Mouse (Mus musculus) megakaryocyte, embryonic 14.5 days (primary cell): Measurements from ENCODE around the gene A930009A15Rik. TPM values are rescaled to one million over a fixed set of nuclear protein-coding genes. Genes with fewer than 3 reads are reported as not detected.

ENCODE experiments used
- H3K27me3 ChIP-seq: replicated peaks from 2 replicates; pipeline ENCODE3; 2012; ENCODE audit warnings: inconsistent platforms
- H3K36me3 ChIP-seq: replicated peaks from 2 replicates; pipeline ENCODE3; 2012; ENCODE audit warnings: low read length, inconsistent platforms, mixed read lengths
- H3K4me1 ChIP-seq: 2 replicates; pipeline ENCODE4 v1.6.1; 2012; ENCODE audit warnings: inconsistent platforms
- H3K4me3 ChIP-seq: replicated peaks from 2 replicates; pipeline ENCODE3; 2012; ENCODE audit warnings: moderate library complexity, mild to moderate bottlenecking, inconsistent platforms
- H3K9me3 ChIP-seq: 2 replicates; pipeline ENCODE4 v1.6.1; 2012; ENCODE audit warnings: inconsistent platforms
- FLI1 ChIP-seq: IDR thresholded peaks from 2 replicates; pipeline ENCODE4 v1.6.1; 2012; ENCODE audit warnings: low read length, inconsistent platforms, mixed read lengths
- GATA1 ChIP-seq: IDR thresholded peaks from 3 replicates; pipeline ENCODE4 v1.6.1; 2012; ENCODE audit warnings: mixed read lengths, low read length, inconsistent platforms, borderline replicate concordance
- polyA plus RNA-seq: library from polyadenylated mRNA; stranded (reverse); fragments of >175 nt; gene quantifications from 2 replicates; pipeline ENCODE4 v1.2.3, GENCODE M21; 2012; ENCODE audit warnings: low replicate concordance; ENCODE audit not compliant: insufficient read depth

Gene A930009A15Rik
- polyA plus RNA-seq, 1 experiment, result not detected

GRCm38 (mm10) chr10:115553352-115554113 is 16.3 kb upstream of the A930009A15Rik start:
- H3K36me3 ChIP-seq, result no peaks in the 10 kb centered on the region
- no peak overlapping the region for H3K4me3 ChIP-seq
- H3K4me1 ChIP-seq, result no peaks in the 10 kb centered on the region
- TF ChIP-seq GATA1, result no peak
- H3K27me3 ChIP-seq, result no peaks in the 10 kb centered on the region
- H3K9me3 ChIP-seq, result peaks cover 4% of the 10 kb centered on the region; the same call in 1 of the 2 replicates

GRCm38 (mm10) chr10:115555191-115555765 is 14.5 kb upstream of the A930009A15Rik start:
- TF ChIP-seq FLI1 (no peak), GATA1 (no peak)
- peaks cover 1% of the 10 kb centered on the region; the same call in 1 of the 2 replicates for H3K9me3 ChIP-seq
- no peaks in the 10 kb centered on the region for H3K27me3 ChIP-seq
- H3K36me3 ChIP-seq, result no peaks in the 10 kb centered on the region
- H3K4me1 ChIP-seq, result no peaks in the 10 kb centered on the region
- no peak overlapping the region for H3K4me3 ChIP-seq

- H3K36me3 ChIP-seq, result no peaks in the 10 kb centered on the region
- no peaks in the 10 kb centered on the region for H3K4me1 ChIP-seq
- no peaks in the 10 kb centered on the region for H3K9me3 ChIP-seq
- H3K4me3 ChIP-seq, result no peak overlapping the region
- TF ChIP-seq FLI1, result no peak
- TF ChIP-seq GATA1, result no peak
- H3K27me3 ChIP-seq, result no peaks in the 10 kb centered on the region
These were observed 13.0 kb upstream of the A930009A15Rik start for GRCm38 (mm10) chr10:115556738-115557242.

- TF ChIP-seq GATA1 (no peak), FLI1 (no peak)
- Histone ChIP-seq H3K9me3 (peaks cover 9% of the 10 kb centered on the region; the same call in 1 of the 2 replicates), H3K27me3 (no peaks in the 10 kb centered on the region), H3K36me3 (no peaks in the 10 kb centered on the region), H3K4me1 (no peaks in the 10 kb centered on the region), H3K4me3 (no peak overlapping the region)
These were observed 8.5 kb upstream of the A930009A15Rik start for GRCm38 (mm10) chr10:115561136-115561880.

GRCm38 (mm10) chr10:115562911-115563686 is 6.7 kb upstream of the A930009A15Rik start:
- H3K9me3 ChIP-seq, result peaks cover 23% of the 10 kb centered on the region
- TF ChIP-seq GATA1 (no peak), FLI1 (no peak)
- no peaks in the 10 kb centered on the region for H3K36me3 ChIP-seq
- no peaks in the 10 kb centered on the region for H3K27me3 ChIP-seq
- H3K4me1 ChIP-seq, result no peaks in the 10 kb centered on the region
- H3K4me3 ChIP-seq, result no peak overlapping the region

- Histone ChIP-seq H3K4me3 (no peak overlapping the region), H3K4me1 (no peaks in the 10 kb centered on the region), H3K27me3 (no peaks in the 10 kb centered on the region), H3K9me3 (peaks cover 23% of the 10 kb centered on the region), H3K36me3 (no peaks in the 10 kb centered on the region)
- no peak for TF ChIP-seq GATA1
- TF ChIP-seq FLI1, result no peak
These were observed 5.8 kb upstream of the A930009A15Rik start for GRCm38 (mm10) chr10:115563961-115564360.

- TF ChIP-seq FLI1 (no peak), GATA1 (no peak)
- Histone ChIP-seq H3K4me3 (no peak overlapping the region), H3K36me3 (no peaks in the 10 kb centered on the region), H3K27me3 (no peaks in the 10 kb centered on the region), H3K4me1 (no peaks in the 10 kb centered on the region), H3K9me3 (peaks cover 24% of the 10 kb centered on the region)
These were observed 791 bp downstream of the A930009A15Rik start for GRCm38 (mm10) chr10:115570577-115570976.

- TF ChIP-seq GATA1 (no peak), FLI1 (no peak)
- Histone ChIP-seq H3K4me3 (no peak overlapping the region), H3K27me3 (no peaks in the 10 kb centered on the region), H3K9me3 (peaks cover 26% of the 10 kb centered on the region), H3K36me3 (no peaks in the 10 kb centered on the region), H3K4me1 (no peaks in the 10 kb centered on the region)
These were observed 1.5 kb downstream of the A930009A15Rik start for GRCm38 (mm10) chr10:115571317-115571716.

GRCm38 (mm10) chr10:115571734-115572440 is 2.1 kb downstream of the A930009A15Rik start:
- H3K4me3 ChIP-seq, result no peak overlapping the region
- TF ChIP-seq GATA1 (no peak), FLI1 (no peak)
- H3K36me3 ChIP-seq, result no peaks in the 10 kb centered on the region
- peaks cover 25% of the 10 kb centered on the region for H3K9me3 ChIP-seq
- no peaks in the 10 kb centered on the region for H3K27me3 ChIP-seq
- H3K4me1 ChIP-seq, result no peaks in the 10 kb centered on the region
